Mouse (Mus musculus) neural tube, embryonic 11.5 days (tissue): ENCODE measurements at regions not wholly inside any gene's neighbourhood (a gene's known extent, or its start where the extent isn't known, plus 50 kb on each side); places are given as distances from the start of the nearest gene placed in this dataset.

Source experiments
- ATAC-seq: fragments of 200-750 bp; cut with Nextera tagmentation; 2 replicates; pipeline ENCODE4 v1.8.0; 2017; ENCODE audit warnings: moderate number of reproducible peaks, mild to moderate bottlenecking, moderate TSS enrichment, moderate library complexity; ENCODE audit not compliant: insufficient read depth, low FRiP score, low TSS enrichment
- DNase-seq: peaks from one replicate; pipeline ENCODE4 v3.0.0-alpha.2; 2015; ENCODE audit warnings: low spot score
- H3K27ac ChIP-seq: fragments of 300-500 bp; sonication (generic); 2 replicates; pipeline ENCODE4 v1.5.1; 2014; ENCODE audit warnings: low read depth, mild to moderate bottlenecking, low read length
- H3K27me3 ChIP-seq: fragments of 300-500 bp; sonication (generic); 2 replicates; pipeline ENCODE4 v1.6.1; 2014; ENCODE audit warnings: mild to moderate bottlenecking, low read length, mixed read lengths; ENCODE audit not compliant: control insufficient read depth, insufficient read depth
- H3K36me3 ChIP-seq: fragments of 300-500 bp; sonication (generic); 2 replicates; pipeline ENCODE4 v1.6.1; 2014; ENCODE audit warnings: mild to moderate bottlenecking, low read length, moderate library complexity, mixed read lengths; ENCODE audit not compliant: control insufficient read depth, insufficient read depth
- H3K4me1 ChIP-seq: fragments of 300-500 bp; sonication (generic); 2 replicates; pipeline ENCODE4 v1.6.1; 2014; ENCODE audit warnings: low read length, mixed read lengths; ENCODE audit not compliant: control insufficient read depth, insufficient read depth
- H3K4me2 ChIP-seq: fragments of 300-500 bp; sonication (generic); 2 replicates; pipeline ENCODE4 v1.6.1; 2014; ENCODE audit warnings: low read depth, mild to moderate bottlenecking, moderate library complexity
- H3K4me3 ChIP-seq: fragments of 300-500 bp; sonication (generic); 2 replicates; pipeline ENCODE4 v1.5.1; 2014; ENCODE audit warnings: low read depth, low read length
- H3K9ac ChIP-seq: fragments of 300-500 bp; sonication (generic); 2 replicates; pipeline ENCODE4 v1.6.1; 2014; ENCODE audit warnings: mild to moderate bottlenecking, low read length
- H3K9me3 ChIP-seq: fragments of 300-500 bp; sonication (generic); 2 replicates; pipeline ENCODE4 v1.6.1; 2016; ENCODE audit warnings: low read length; ENCODE audit not compliant: control insufficient read depth
- WGBS: fragments of 180-500 bp; shearing (Covaris S2); extraction: QIAGEN DNeasy Blood & Tissue Kit; methylation state at CpG from one replicate; pipeline ENCODE4 v1.1.7; 2014; 5-methylcytosine and 5-hydroxymethylcytosine counted together

- H3K36me3 ChIP-seq, result no peaks in the 10 kb centered on the region
- no peak overlapping the region for H3K9ac ChIP-seq
- no peaks in the 10 kb centered on the region for H3K9me3 ChIP-seq
- ATAC-seq, result no peak
- H3K4me3 ChIP-seq, result no peak overlapping the region
- no peaks in the 10 kb centered on the region for H3K4me1 ChIP-seq
- H3K27ac ChIP-seq, result no peak overlapping the region
- no peak overlapping the region for H3K4me2 ChIP-seq
- WGBS, result 80% methylated on average over 1 of the region's 1 CpGs
- no peak for DNase-seq
- no peaks in the 10 kb centered on the region for H3K27me3 ChIP-seq
Measured at GRCm38 (mm10) chr13:72108666-72109065, 145.1 kb upstream of the Irx1 start.

- H3K36me3 ChIP-seq, result no peaks in the 10 kb centered on the region
- WGBS, result 90% methylated on average over 4 of the region's 4 CpGs
- H3K4me3 ChIP-seq, result no peak overlapping the region
- H3K27me3 ChIP-seq, result no peaks in the 10 kb centered on the region
- no peak overlapping the region for H3K4me2 ChIP-seq
- ATAC-seq (no peak), DNase-seq (no peak)
- no peak overlapping the region for H3K9ac ChIP-seq
- H3K27ac ChIP-seq, result no peak overlapping the region
- H3K4me1 ChIP-seq, result no peaks in the 10 kb centered on the region
- no peaks in the 10 kb centered on the region for H3K9me3 ChIP-seq
Measured at GRCm38 (mm10) chr13:72113942-72114341, 150.4 kb upstream of the Irx1 start.

GRCm38 (mm10) chr13:72114776-72115663 lies 151.5 kb upstream of the Irx1 start:
- H3K9me3 ChIP-seq, result no peaks in the 10 kb centered on the region
- H3K9ac ChIP-seq, result no peak overlapping the region
- ATAC-seq (no peak), DNase-seq (no peak)
- no peaks in the 10 kb centered on the region for H3K27me3 ChIP-seq
- no peak overlapping the region for H3K27ac ChIP-seq
- WGBS, result 51% methylated on average over 10 of the region's 10 CpGs
- no peak overlapping the region for H3K4me3 ChIP-seq
- no peaks in the 10 kb centered on the region for H3K4me1 ChIP-seq
- no peak overlapping the region for H3K4me2 ChIP-seq
- H3K36me3 ChIP-seq, result no peaks in the 10 kb centered on the region

GRCm38 (mm10) chr13:72120467-72120866 lies 156.9 kb upstream of the Irx1 start:
- no peak for ATAC-seq
- no peak overlapping the region for H3K27ac ChIP-seq
- H3K36me3 ChIP-seq, result no peaks in the 10 kb centered on the region
- no peak overlapping the region for H3K9ac ChIP-seq
- peaks cover 3% of the 10 kb centered on the region; the same call in 1 of the 2 replicates for H3K4me1 ChIP-seq
- H3K4me2 ChIP-seq, result no peak overlapping the region
- WGBS, result 21% methylated on average over 7 of the region's 7 CpGs
- no peaks in the 10 kb centered on the region for H3K27me3 ChIP-seq
- no peak for DNase-seq
- H3K4me3 ChIP-seq, result no peak overlapping the region
- no peaks in the 10 kb centered on the region for H3K9me3 ChIP-seq

- peak; percentile 32 for DNase-seq
- no peaks in the 10 kb centered on the region for H3K9me3 ChIP-seq
- H3K27ac ChIP-seq, result no peak overlapping the region
- H3K4me1 ChIP-seq, result peaks cover 3% of the 10 kb centered on the region; the same call in 1 of the 2 replicates
- no peak overlapping the region for H3K4me3 ChIP-seq
- no peak for ATAC-seq
- no peaks in the 10 kb centered on the region for H3K27me3 ChIP-seq
- H3K9ac ChIP-seq, result no peak overlapping the region
- H3K4me2 ChIP-seq, result no peak overlapping the region
- no peaks in the 10 kb centered on the region for H3K36me3 ChIP-seq
- WGBS, result 12% methylated on average over 6 of the region's 6 CpGs
Measured at GRCm38 (mm10) chr13:72120911-72121553, 157.5 kb upstream of the Irx1 start.

- Histone ChIP-seq H3K27me3 (0 out of 2 replicates have a peak, but pooled peaks cover 2% of the 10 kb centered on the region), H3K9ac (no peak overlapping the region), H3K9me3 (no peaks in the 10 kb centered on the region), H3K4me3 (no peak overlapping the region), H3K27ac (no peak overlapping the region), H3K36me3 (no peaks in the 10 kb centered on the region), H3K4me2 (no peak overlapping the region), H3K4me1 (peaks cover 3% of the 10 kb centered on the region; the same call in 1 of the 2 replicates)
- DNase-seq, result no peak
- WGBS, result 67% methylated on average over 18 of the region's 18 CpGs
- no peak for ATAC-seq
Measured at GRCm38 (mm10) chr13:72121554-72122229, 158.2 kb upstream of the Irx1 start.

- DNase-seq (no peak), ATAC-seq (no peak)
- H3K36me3 ChIP-seq, result no peaks in the 10 kb centered on the region
- H3K27me3 ChIP-seq, result 0 out of 2 replicates have a peak, but pooled peaks cover 2% of the 10 kb centered on the region
- no peak overlapping the region for H3K4me2 ChIP-seq
- whole genome bisulfite sequencing, result 62% methylated on average over 11 of the region's 11 CpGs
- H3K27ac ChIP-seq, result no peak overlapping the region
- no peaks in the 10 kb centered on the region for H3K9me3 ChIP-seq
- no peak overlapping the region for H3K9ac ChIP-seq
- H3K4me3 ChIP-seq, result no peak overlapping the region
- peaks cover 3% of the 10 kb centered on the region; the same call in 1 of the 2 replicates for H3K4me1 ChIP-seq
Measured at GRCm38 (mm10) chr13:72122230-72122627, 158.7 kb upstream of the Irx1 start.

- Histone ChIP-seq H3K4me3 (no peak overlapping the region), H3K9me3 (no peaks in the 10 kb centered on the region), H3K4me1 (no peaks in the 10 kb centered on the region), H3K27ac (no peak overlapping the region), H3K9ac (no peak overlapping the region), H3K4me2 (no peak overlapping the region), H3K36me3 (no peaks in the 10 kb centered on the region), H3K27me3 (0 out of 2 replicates have a peak, but pooled peaks cover 2% of the 10 kb centered on the region)
- WGBS, result 92% methylated on average over 1 of the region's 1 CpGs
- no peak for ATAC-seq
- DNase-seq, result no peak
Measured at GRCm38 (mm10) chr13:72128306-72128705, 164.8 kb upstream of the Irx1 start.
